Mouse (Mus musculus): ENCODE measurements around the gene Mdp1. TPM values are rescaled to one million over a fixed set of nuclear protein-coding genes. Genes with fewer than 3 reads are reported as not detected.

The Mdp1 gene
- total RNA-seq, 1 experiment from 2014 or later = 41.8 TPM

DNA sequence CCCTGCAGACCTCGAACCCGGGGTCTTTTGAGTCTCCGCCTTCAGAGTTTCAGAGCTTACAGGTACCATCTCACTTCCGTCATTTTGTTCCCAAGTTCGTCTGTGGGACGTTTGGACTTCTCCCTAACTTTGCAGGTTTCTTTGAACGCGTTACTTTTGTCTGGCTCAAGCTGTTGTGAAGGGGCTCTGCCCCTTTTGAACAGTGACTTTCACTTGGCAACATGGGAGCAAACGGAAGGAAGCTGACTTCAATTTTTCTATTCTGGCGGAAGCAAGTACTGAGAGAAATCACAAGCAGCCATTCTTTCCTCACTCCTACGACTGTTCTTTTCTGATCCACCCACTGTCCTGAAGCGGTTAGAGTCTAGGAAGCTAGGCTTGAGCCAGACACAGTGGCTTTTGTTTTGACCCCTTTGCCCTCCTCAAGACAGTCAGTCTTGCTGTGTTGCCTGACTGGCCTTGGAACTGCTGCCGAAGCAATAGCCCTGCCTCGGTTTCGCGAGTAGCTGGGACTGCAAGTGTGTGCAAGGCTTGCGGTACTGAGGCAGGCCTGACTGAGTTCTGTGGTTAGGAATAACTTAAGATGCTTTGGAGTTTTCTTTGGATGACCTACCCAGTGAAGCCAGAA, 15.9 kb downstream of the Mdp1 start:
- ATAC-seq (replicated peaks; ENCODE audit: insufficient number of reproducible peaks, low FRiP score, low TSS enrichment, poor library complexity, severe bottlenecking) = no peak

DNA sequence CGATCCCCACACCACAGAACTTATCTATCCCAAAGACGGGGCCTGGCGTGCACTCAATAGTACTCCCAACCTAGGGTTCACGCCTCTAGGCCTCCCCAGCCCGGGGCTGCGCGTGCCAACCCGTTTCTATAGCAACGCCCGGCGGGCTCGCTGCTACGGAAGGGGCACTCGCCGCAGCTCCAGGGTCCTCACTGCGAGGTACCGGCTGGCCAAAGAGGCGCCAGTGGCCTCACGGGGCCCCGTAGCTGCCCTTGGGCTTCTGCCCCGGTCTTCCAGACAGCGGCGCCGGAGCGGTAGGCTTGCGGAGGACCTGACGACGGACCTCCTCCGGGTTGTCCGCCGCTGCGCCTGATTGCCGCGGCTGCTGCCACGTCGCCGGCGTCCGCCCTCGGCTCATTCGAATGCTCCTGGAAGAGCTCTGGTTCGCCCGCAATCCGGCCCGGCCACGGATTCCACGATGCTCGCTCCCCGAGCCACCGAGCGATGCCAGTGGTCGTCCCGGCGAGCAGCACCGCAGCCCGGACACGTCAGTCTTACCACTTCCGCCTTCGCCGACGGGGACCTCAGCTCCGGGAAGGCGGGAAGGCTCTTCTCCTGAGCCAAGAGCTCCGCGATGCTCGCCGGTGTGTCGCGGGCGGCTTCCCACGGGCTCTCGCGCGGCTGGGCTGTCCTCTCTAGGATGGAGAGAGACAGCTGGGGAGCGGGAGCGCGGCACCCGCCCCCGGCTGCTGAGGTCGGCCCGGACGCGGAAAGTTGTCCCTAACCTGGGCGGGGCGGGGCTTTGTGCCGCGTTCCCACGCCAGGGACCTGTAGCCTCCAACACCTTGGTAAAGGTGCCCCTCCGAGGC, 17.0 kb downstream of the Mdp1 start, which contains the start of gene Tm9sf1:
Gene Tm9sf1 (minus strand): TSS at position 747 of the 848 bp plus-strand sequence.
- ATAC-seq (replicated peaks; ENCODE audit: insufficient number of reproducible peaks, low FRiP score, low TSS enrichment, poor library complexity, severe bottlenecking) = peak; percentile 78

DNA sequence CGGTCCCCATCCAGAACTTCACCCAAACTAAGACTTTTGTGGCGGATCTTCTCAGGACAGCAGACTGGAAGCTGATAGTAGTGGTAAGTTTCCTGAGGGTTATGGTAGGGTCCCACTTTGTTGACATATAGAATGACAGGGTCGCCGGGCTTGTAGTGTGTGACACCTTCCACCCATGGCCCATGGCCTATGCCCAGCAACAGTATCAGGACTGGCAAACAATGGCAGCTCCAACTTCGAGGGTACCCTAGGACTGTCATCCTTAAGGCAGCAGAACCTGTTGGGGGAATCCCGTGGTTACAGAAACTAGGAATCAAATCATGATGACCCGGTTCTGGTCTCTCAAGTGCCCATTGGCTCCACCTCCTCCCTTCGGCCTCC, 17.6 kb downstream of the Mdp1 start:
- ATAC-seq (replicated peaks; ENCODE audit: insufficient number of reproducible peaks, low FRiP score, low TSS enrichment, poor library complexity, severe bottlenecking) = no peak

DNA sequence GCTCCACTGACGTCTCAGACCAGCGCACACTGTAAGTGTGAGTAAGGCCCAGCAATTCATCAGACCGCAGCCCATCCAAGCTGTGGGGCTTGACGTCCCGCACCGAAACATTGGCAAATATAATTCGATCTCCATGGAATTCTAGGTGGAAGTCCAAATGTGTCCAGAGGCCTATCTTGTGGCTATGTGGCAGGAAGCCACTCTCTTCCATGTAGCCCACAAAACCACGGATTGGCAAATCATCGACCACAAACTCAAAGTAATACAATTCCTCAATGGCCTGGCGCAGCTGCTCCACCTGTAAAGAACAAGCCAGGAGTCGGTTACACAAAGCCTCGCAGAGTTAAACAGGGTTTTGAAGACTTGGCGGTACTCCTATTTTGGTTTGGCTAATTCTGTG, 19.0 kb downstream of the Mdp1 start:
- ATAC-seq (replicated peaks; ENCODE audit: insufficient number of reproducible peaks, low FRiP score, low TSS enrichment, poor library complexity, severe bottlenecking) = no peak

DNA sequence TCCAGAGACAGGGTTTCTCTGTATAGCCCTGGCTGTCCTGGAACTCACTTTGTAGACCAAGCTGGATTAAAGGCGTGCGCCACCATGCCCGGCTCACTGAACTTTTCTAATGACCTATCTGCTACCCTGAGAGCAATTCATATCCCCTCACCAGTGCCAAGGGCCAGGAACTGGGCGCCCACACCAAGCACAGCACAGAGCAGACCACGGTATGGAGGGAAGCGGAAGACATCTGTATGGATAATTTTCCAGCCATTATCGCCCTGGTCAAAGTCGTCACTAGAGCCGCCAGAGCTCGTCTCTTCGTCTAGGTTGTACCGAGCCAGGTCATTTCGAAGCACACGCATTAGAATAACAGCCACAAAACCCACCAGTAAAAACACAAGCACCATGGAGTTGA, 19.5 kb downstream of the Mdp1 start:
- ATAC-seq (replicated peaks; ENCODE audit: insufficient number of reproducible peaks, low FRiP score, low TSS enrichment, poor library complexity, severe bottlenecking) = no peak

DNA sequence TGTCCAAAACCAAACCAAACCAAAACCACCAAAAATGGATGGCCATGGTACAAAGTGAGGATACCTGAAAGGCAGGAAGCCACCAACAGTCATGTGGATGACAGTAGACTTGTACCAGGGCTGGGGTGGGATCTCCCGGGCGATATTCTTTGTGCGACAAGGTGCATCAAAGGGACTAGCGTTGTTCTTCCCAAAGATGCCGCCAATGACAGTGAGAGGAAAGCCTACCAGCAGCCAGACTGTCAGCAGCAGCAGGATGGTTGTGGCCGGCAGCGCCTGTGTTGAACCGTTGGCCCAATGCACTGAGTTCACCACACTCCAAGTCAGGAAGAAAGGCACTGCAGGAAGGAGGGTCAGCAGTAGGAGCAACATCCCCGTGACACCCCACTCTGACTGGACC, 22.5 kb downstream of the Mdp1 start, which contains the start of gene Gm49378:
Gene Gm49378 (minus strand): TSS at position 101 of the 400 bp plus-strand sequence.
- no peak for ATAC-seq (replicated peaks; ENCODE audit: insufficient number of reproducible peaks, low FRiP score, low TSS enrichment, poor library complexity, severe bottlenecking)

DNA sequence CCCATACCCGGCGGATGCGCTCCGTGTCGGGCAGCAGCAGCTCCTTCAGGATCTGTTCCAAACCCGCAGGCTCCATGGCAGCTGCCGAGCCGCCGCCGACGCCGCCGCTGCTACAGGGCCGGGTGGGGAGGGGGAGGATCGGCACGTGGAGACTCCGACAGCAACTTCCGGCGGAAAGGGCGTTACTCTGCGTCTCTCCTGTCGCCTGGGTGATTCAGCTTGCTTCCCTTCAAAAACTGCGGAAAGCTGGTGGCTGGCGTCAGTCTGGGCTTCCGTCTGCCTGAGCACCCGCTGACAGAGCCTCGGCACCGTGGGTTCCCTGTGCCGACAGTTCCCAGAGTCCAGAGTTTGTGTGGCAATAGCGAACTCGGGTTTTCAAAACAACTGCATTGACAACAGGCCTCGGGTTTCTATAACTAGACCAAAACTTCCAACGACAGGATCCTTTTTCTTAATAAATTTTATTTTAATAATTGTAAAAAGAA, 24.7 kb downstream of the Mdp1 start, which contains the start of gene Ipo4:
Gene Ipo4 (minus strand): TSS at position 435 of the 485 bp plus-strand sequence.
- peak; percentile 85 for ATAC-seq (replicated peaks; ENCODE audit: insufficient number of reproducible peaks, low FRiP score, low TSS enrichment, poor library complexity, severe bottlenecking)

DNA sequence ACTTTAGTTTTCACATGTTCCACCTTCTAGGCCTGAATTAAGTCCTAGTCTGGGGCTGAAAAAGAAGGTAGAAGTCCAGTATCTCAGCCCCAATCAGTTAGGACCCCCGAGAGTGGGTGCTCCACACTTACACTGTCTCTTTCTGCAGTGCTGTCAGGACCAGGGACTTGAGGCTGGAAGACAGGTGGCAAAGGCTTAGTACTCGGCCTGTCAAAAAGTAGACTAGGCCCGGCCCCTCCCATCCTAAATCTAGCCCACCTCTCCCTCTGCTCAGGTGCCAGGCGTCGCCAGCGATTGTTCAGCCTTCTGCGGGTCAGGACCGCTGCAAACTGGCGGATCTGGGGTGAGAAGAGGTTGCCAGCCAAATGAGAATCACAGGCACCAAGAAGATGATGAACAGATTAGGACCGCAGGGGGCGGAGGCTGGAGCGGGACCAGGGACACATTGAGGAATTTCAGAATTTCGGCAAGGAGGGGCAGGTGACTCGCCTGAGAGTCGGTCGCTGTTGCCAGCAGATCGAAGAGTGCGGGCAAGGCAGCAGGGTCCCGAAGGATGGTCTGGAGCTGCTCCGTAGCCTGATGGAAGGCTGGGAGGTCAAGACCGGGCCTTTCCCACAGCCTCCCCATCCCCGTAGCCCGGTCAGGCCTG, 25.3 kb downstream of the Mdp1 start:
- ATAC-seq (replicated peaks; ENCODE audit: insufficient number of reproducible peaks, low FRiP score, low TSS enrichment, poor library complexity, severe bottlenecking) = peak; percentile 12; the same call in 1 of the 2 replicates

DNA sequence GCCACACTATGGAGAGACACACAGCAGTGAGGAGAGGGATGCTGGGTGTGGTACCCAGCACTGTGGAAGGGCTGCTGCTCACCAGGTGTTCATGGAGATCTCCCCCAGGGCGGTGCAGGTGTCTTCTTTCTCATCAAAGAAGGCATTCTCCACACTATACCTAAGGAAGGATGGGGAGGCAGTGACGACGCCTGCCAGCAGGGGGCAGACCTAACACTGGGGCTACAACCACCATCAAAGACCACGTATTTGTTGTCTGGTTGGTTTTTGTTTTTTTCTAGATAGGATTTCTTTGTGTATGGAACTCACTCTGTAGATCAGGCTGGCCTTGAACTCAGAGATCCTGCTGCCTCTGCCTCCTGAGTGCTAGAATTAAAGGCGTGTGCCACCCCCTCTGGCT, 31.0 kb downstream of the Mdp1 start:
- ATAC-seq (replicated peaks; ENCODE audit: insufficient number of reproducible peaks, low FRiP score, low TSS enrichment, poor library complexity, severe bottlenecking) = peak; percentile 59; the same call in 1 of the 2 replicates

DNA sequence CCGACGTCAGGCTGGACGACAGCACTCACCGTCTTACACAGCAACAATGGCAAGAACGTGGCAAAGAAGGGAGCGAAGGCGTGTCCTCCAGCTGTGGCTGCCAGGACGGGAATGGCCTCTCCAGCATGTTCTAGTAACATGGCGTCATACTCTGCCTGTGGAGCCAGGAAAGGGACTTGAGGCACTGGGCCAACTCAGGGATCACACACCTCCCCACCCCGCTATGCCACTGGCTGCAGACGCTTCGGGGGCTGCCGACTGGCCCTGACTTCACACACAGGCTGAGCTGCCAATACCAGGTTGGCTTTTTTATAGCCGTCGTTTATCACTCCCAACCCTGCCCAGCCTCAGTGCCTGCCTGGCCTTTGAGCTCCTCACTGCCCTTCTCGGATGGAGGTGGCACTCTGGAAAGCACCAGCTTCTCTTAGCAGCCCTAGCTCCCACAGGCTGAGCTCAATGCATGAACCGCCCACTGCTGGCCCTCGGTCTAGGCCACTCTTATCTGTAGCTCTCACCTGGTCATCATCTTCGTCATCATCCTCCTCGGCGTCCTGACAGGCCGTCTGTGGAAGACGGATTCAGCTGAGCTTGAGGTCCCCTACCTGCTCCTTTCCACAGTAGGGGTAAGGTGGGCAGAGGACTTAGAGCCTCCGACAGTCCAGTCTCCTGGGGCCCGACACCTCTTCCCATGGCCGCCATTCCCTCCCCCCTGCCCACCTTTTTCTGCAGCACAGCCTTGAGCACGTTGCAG, 32.1 kb downstream of the Mdp1 start:
- no peak for ATAC-seq (replicated peaks; ENCODE audit: insufficient number of reproducible peaks, low FRiP score, low TSS enrichment, poor library complexity, severe bottlenecking)

DNA sequence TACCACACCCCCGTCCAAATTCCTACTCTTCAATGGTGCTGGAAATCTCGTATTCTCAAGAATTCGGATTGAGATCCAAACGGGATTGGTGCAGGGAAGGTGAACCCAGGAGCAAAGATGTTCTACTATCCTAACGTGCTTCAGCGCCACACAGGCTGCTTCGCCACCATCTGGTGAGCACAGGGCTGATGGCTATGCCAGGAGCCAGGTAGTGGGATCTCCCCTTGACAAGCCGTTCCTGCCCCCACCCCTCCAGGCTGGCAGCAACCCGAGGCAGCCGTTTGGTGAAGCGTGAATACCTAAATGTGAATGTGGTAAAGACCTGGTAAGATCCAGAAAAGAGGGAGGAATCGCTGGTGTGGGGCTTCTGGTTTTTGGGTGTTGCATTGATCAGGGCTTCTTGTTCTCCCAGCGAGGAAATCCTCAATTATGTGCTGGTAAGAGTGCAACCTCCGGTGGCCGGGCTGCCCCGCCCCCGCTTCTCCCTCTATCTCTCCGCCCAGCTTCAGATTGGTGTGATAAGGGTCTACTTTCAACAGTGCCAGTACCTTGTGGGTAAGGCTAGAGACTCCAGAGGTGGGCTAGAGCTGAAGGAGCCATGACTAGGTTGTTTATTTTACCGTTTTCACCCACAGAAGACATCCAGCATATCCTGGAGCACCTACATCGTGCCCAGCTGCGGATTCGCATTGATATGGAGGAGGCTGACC, 41.7 kb downstream of the Mdp1 start:
- ATAC-seq (replicated peaks; ENCODE audit: insufficient number of reproducible peaks, low FRiP score, low TSS enrichment, poor library complexity, severe bottlenecking) = no peak

DNA sequence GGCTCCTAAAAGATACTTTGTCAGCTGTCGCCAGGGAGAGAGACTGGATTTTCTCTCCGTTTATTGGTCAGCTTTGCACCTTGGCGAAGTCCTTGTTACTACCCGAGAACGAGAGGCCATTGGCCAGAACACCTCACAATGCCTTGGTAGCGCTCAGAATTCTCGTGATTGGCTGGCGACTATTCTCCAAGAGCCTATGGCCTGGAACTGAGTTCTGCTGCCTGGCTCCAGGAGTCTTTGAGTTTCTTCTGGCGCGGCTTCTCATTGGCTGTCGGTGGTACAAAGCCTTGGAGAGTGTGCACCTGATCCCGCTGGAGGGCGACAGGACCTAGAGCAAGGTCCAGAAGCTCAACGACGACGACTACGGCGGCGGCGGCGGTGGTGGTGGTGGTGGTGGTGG, 42.5 kb downstream of the Mdp1 start, which contains the start of gene Rec8:
Gene Rec8 (plus strand): TSS at position 216 of the 400 bp plus-strand sequence.
- ATAC-seq (replicated peaks; ENCODE audit: insufficient number of reproducible peaks, low FRiP score, low TSS enrichment, poor library complexity, severe bottlenecking) = peak; percentile 40; the same call in 1 of the 2 replicates

DNA sequence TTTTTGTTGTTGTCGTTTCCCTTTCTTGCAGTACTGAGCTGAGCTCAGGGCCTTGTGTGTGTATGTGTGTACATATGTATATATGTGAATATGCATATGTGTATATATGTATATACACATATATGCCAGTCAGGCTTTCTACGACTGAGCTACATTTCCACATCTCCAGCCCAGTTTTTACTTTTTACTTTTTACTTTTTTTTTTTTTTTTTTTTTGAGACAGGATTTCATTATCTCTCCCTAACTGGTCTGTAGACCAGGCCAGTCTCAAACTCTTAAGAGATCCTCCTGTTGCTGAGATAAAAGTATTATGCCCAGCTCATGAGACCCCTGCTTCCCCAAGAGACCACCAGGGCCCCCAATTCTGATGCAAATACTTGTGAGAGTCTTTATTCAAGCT, 43.5 kb downstream of the Mdp1 start:
- no peak for ATAC-seq (replicated peaks; ENCODE audit: insufficient number of reproducible peaks, low FRiP score, low TSS enrichment, poor library complexity, severe bottlenecking)

DNA sequence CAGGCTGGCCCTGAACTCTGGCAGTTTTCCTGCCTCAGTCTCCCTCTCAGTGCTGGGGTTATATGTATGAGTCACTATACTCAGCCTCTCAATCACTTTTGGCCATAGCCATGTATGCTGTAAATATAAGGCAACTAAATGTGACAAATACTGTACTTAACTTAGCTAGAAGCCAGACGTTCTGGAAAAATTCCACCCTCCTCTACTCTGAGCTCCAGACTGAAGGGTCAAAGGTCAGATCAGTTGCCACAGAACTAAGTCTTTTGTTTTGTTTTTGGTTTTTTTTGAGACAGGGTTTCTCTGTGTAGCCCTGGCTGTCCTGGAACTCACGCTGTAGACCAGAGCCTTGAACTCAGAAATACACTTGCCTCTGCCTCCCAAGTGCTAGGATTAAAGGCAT, 44.4 kb downstream of the Mdp1 start:
- no peak for ATAC-seq (replicated peaks; ENCODE audit: insufficient number of reproducible peaks, low FRiP score, low TSS enrichment, poor library complexity, severe bottlenecking)

DNA sequence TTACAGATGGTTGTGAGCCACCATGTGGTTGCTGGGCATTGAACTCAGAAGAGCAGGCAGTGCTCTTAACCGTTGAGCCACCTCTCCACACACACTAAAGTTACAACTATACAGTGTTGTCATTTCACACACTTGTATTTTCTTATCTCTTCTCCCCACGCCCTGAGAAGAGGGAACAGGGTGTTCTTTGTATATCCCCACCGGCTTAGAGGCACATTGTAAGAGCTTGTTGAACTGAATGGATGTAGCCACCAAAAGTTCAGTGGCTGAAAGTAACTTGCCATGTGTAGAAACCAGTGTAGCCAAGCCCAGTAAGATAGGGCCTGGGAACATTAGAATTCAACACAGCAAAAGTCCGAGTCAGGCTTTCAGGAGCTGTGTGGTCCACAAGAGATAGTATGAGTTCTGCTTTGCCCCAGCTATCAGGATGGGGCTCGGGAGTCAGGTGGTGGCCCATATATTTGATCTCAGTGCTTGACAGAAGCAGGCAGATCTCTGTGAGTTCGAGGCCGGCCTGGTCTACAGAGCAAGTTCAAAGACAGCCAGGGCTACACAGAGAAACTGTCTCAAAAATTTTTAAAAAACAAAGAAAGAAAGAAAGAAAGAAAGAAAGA, 45.6 kb downstream of the Mdp1 start:
- no peak for ATAC-seq (replicated peaks; ENCODE audit: insufficient number of reproducible peaks, low FRiP score, low TSS enrichment, poor library complexity, severe bottlenecking)

DNA sequence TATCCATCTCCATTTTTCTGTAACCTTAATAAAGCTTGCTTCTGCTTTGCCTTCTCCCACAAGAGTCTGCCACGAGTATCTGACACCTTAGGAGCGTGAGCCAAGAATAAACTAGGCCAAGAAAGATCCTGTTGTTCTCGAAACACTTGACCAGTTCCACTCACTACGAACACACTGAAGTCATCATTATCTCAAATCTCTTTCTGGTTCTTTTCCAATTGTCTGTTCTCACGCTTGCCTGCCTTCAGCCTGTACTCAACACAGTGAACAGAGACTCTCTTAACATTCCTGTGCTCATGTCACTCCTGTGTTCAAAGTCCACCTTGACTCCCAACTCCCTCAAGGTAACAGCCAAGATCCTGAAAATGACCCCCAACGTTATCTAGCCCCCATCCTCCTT, 47.0 kb downstream of the Mdp1 start:
- ATAC-seq (replicated peaks; ENCODE audit: insufficient number of reproducible peaks, low FRiP score, low TSS enrichment, poor library complexity, severe bottlenecking) = no peak

DNA sequence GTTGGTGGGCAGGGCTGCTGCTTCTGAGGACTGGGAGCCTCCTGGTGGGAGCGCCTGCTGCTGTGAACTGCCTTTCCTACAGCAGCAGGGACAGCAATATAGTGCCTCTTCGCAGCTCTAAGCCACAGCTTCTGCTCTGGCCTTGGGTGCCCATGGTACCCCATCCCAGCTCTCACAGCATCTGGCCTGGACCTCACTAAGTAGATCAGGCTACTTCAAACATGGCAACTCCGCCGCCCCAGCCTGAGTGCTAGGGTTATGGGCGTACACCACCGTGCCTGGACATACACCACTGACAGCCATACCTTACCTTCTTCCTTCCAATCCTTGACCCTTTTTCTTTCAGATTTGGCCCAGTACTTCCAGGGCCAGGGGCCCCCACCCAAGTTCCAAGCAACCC, 52.0 kb downstream of the Mdp1 start:
- ATAC-seq (replicated peaks; ENCODE audit: insufficient number of reproducible peaks, low FRiP score, low TSS enrichment, poor library complexity, severe bottlenecking) = no peak
